Mouse (Mus musculus): ENCODE data around the gene Baz2b.

Gene Baz2b

DNA sequence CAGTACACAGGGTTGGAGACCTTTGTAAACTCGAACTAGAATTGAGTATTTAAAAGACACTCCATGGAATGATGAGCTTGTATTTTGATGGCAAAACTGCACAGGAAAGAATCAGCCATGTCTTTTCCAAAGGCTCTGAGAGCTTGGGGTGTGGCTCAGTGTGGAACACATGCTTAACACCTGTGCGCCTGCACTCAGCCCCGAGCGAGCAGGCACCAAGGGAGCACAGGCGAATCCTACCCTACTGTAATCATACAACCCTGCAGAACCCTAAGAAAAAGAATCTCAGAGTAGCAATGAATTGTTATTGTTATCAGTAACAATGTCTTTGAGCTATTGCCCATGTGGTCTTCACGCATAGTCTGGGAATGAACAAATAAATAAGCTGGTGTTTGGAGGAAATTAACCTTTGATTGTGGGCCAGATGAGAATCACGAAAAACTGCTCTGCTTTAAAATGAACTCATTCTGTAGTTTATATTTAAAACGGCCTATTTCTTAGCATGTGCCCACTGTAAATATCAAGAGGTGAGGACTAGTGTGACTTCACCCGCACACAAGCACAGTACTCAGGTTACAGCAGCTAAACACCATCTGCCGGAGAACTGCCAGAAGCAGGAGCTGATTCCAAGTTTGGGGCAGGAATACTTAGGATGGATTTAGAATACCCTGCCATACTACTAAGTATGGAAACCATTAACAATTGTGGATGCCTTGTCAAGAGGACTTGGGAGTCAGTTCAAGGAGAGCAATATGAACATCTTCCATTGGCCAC lies 77.2 kb downstream of the Baz2b start:
- no peak for DNase-seq (ENCODE audit: low spot score in 2 of 2)

DNA sequence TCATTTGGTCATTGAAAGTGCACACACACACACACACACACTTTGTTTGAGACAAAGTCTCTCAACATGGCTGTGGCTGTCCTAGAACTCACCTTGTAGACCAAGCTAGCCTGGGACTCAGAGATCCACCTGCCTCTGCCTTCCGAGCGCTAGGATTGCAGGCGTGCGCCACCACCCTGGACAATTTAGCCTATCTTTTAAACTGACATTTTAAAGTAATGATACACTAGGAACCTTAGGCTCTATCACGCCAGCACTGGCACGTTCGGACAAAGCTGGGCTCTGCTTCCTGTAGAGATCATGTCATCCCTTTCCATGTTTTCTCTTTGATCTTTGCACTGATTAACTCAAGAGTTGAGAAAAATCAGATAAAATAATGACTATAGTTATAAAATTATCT lies 81.0 kb downstream of the Baz2b start:
- DNase-seq (ENCODE audit: low spot score in 2 of 2): no peak

DNA sequence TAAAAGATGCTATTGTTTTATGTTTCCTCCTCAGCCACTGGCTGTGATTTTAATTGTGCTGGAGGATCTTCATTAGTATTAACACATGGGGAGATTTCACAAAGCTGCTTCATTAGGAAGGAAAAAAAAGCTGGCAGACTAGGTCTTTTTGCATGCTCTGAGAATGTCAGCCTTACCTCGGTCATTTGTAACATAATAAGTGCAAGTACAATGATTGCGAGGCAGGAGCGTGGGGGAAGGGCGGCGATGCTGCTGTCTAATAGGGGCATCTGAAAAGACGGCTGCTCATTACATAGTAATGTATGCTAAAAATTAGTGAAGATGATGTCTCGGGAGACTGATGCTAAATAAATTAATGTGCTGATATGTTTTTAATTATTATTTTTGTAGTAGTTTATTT lies 82.8 kb downstream of the Baz2b start:
- no peak for DNase-seq (ENCODE audit: low spot score in 2 of 2)

DNA sequence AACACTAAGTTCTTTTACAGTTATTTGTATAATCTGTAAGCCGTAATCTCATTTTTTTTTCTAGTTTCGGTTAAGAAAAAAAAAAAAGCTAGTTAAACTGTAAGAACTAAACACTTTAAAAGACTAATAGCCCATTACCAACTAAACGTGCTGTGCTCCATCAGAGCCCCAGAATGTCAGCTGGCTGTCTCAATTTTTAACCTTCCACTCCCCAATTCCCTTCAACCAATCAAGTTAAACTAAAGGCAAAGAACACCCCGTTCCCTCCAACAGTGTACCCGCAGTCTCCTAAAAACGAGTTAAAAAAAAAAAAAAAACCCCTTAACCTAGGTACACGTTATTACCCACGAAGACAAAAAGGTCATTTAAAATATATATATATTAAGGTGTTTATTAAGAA lies 83.3 kb downstream of the Baz2b start:
- no peak for DNase-seq (ENCODE audit: low spot score in 2 of 2)

DNA sequence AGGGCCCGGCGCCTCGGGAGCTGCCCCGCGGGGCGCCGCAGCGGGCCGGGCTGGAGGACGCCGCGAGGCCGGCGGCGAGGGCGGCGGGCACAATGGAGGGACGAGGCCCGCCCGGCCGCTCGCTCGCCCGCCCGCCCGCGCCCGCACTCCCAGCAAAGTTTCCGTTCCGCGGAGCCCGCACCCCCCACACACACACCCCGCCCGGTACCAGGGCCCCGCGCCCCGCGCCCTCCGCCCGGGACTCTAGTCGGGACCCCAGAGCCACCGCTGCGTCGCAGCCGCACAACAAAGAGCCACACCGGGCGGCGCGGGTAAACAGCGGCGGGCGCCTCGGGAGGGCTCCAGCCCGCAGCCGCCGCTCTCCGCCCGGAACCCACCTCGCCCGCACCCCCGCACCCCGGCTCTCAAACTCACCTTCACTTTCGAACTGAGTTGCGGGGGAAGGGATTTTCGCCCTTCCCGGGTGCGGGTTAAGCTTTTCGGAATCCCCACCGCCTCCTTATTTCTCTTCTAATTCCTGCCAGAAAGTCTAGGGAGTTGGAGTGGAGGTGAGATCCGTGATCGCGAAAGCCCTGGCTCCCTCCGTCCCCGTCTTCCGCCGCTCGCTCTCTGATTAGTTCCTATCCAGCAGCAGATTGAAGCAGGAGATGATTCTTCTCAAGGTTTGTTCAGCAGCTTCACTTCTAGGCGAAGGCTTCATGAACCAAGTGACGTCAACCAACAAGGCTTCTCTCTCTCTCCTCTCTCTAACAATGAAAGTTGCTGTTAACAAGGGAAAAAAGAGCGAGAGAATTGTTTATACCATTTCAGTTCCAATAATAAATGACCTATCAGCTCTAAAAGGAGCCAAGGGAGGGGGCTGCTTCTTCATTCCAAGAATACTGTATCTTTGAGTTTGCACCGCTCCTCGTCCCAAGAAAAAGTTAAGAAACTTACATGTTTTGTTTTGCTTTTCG lies 84.3 kb downstream of the Baz2b start:
- peak; percentile 51 to 66 for DNase-seq (ENCODE audit: low spot score in 2 of 2)

DNA sequence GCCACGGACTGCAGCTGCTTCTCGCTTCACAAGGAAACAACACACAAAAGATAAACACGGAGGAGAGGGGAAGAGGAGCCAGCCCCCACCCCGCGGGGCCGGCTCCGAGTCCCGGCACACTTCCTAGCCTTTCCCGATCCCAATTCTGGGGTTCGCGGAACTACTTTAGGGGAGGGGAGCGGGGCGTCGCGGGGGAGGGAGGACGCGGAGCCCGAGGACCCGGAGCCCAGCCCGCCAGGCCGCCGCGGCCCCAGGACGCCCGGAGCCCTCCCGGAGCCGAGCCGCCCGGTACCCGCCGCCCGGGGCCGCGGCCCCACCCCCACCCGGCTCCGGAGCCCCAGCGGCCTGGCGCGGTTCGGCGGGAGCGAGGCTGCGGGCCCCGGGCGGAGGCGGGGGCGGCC lies 85.0 kb downstream of the Baz2b start:
- DNase-seq (ENCODE audit: low spot score in 2 of 2): peak; percentile 21 to 56

DNA sequence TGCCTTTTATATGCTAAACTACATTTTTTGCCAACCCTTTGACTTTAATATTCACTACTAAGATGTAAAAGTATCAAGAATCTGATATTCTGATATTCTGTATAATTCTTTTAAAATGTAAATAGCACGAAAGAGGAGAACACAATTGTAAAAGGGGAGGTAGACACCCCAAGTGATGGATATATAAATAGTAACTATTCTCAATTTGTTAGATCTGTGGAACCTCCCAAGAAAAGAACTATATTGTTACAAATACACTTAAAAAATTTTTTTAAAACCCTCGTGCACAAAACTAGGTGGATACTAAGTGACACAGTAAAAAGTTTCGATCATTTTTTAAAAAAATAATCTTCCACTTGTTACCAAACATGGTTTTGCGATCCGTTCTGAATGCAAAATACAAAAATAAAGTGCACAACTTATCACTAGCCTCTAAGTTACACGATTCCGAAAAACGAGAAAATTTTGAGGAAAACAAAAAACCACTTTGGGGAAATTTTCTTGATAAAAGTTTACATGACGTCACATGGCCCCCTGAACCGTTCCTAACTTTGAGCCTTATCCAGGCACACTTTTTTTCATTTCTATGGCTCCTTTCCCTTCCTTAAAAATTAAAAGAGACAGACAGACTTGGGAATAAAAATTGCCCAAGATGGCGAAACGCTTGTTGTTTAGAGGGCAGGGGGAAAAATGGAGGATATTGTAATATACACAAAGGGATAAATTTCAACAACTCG lies 85.6 kb downstream of the Baz2b start:
- no peak for DNase-seq (ENCODE audit: low spot score in 2 of 2)

DNA sequence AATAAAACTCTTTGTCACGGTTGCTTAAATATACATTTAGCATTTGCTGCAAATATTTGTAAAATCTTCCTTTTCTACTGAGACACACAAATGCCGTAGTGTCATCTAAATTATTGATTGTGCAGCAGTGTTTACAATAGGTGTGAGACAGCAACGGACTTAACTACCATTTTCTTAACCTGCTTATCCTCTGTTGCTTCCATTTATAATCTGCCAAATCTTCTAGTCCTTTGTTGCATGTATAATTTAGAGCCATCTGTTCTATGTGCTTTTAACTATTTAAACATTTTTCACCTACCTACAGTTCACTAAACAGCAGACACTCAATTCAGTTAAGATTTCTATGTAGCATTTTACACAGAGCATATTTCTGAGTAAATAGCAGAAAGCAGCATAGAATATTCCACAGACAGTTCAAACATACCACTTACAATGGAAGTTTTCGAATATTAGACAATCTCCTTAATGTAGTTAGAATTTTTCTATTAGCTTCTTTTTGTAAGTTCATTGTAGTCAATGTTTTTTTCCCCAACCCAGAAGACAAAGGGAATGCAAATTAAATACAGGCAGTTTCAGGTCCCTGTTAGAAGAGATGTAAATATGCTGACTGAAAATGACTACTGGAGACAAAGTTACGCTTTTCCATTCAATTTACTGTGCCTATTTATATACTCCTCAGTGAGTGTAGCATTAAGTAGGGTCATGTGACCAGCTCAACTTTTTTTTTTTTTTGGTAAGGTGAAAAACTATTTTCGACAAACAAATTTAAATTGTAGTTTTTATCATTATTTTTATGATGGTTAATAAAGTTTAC lies 86.4 kb downstream of the Baz2b start:
- DNase-seq (ENCODE audit: low spot score in 2 of 2): no peak

DNA sequence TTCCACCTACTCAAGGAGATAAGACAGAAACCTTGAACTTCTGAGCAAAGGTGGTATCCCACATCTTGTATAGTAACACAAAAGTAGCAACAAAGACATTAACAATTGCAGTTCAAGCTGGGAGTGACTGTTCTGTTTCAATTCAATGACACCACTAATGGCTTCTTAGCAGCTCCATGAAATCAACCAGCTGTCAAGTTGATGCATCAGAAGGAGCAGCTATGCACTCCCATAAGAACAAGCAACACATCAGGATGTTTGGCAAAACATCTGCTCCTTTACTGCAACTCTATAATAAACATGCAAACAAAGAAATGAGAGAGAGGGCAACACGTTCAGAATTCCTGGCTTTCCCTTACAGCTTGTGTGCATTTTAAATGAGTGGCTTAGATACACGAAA lies 87.5 kb downstream of the Baz2b start:
- DNase-seq (ENCODE audit: low spot score in 2 of 2): no peak

DNA sequence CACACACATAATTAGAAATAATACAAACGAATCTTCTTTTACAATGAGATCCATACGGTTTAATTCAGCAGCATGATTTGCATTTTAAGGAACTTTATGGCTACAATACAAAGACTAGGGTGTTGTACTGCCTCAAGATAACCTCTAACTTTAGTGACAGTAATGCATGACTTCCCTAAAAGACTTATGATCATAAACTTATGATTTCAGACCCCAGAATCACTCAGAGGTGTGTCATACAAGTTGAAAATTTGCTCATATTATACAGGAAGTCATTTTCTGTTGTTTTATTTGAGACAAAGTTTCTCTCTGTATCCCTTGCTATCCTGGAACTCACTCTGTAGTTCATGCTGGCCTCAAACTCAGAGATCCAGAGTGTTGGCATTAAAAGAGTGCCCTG lies 89.0 kb downstream of the Baz2b start:
- no peak for DNase-seq (ENCODE audit: low spot score in 2 of 2)

DNA sequence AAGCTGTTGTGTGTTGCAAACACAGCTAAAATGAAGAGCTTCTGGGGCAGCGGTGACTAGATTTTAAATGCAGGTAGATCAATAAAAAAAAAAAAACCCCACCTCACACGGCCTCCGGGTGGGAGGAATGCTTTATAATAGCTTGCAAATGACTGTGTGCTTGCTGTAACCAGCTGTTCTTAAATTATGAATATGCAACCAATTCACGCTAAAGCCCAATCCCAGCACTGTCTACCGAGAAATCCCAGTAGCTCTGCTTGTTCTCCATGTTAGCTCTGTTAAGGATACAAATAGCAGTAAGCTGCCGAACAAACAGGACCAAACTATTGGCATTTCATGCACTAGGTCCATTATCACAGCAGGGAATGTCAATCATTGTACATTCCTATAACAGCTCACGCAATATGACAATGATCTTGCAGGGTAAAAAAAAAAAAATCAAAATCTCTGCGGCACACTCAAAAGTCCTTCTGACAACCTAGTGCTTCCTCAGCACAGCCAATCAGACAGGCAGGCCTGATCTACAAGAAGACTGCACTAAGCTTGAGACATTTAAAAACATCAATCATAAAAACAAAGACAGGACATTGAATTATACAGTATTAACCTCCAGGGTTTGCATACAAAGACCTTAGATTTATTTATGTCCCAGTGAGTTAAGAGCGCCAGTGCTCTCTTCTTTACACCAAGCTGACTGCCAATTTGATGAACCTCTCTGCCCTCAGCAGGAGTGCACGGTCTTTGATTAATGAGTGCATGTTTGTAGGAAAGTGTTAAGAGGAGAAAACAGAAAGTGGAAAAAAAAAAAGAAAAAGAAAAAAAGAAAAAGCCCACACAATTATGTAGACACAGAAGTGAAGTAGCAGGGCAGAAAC lies 90.7 kb downstream of the Baz2b start:
- no peak for DNase-seq (ENCODE audit: low spot score in 2 of 2)

DNA sequence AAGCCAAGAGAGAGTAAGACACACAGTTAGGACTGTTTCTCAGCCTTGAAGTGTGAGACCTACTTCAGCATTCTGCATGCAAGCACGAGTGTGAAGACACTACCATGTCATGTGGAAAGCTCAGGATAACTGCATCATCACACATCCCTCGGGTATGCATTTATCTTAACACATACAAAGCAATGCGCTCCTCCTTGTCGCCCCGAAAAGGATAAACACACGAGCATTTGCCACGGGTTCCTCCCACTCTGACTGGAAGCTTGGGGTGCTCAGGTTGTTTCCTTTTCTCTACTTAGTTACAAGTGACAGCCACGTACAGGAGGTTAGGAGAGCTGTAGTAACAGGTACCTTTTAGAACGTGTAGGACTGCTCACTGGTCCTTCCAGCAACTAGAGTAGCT lies 91.8 kb downstream of the Baz2b start:
- no peak for DNase-seq (ENCODE audit: low spot score in 2 of 2)

DNA sequence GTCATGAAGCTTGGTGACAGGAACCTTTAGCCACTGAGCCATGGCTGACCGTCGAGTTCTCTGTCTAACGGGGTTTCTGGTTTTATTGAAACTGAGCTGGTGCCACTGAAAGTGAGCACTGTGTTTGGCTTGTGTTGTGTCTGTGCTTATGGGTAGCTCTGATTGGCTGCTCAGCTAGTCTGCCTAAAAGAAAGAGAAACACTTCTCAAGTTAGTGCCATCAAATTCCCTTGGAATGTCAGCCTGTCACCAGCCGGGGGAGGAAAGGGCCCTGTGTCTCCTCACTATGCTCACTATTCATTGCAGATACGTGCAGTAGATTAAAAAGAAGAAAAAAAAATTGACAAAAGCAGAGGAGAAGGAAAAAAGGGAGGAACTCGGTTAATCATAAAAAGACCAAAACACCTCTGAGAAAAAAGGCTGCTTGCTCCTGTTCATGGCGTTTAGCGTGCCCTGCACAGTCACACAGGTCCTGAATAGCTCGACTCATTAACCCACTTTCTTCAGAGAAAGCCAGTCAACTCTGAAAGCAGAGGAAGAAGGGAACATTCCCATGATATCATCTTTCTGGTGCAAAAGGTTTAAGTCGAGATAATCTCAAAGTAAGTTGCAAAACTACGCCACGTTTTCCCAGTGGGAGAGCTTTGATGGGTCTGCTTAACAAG lies 93.6 kb downstream of the Baz2b start:
- DNase-seq (ENCODE audit: low spot score in 2 of 2): no peak

DNA sequence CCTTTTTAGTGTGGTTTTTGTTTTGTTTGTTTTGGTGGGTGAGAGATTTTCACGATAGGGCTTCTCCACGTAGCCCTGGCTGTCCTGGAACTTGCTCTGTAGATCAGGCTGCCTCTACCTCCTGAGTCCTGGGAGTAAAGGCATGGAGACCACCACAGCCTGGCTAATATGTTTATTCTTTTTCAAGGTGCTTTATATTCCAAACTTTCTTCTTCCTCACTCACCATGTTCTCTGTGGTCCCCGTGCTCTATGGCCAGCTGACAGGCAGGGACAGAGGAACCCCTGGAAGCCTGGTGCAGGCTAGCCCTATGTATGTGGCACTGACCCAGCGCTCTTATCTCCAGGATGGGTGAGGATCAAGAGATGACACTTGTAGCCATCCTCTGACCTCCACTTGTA lies 94.7 kb downstream of the Baz2b start:
- no peak for DNase-seq (ENCODE audit: low spot score in 2 of 2)

DNA sequence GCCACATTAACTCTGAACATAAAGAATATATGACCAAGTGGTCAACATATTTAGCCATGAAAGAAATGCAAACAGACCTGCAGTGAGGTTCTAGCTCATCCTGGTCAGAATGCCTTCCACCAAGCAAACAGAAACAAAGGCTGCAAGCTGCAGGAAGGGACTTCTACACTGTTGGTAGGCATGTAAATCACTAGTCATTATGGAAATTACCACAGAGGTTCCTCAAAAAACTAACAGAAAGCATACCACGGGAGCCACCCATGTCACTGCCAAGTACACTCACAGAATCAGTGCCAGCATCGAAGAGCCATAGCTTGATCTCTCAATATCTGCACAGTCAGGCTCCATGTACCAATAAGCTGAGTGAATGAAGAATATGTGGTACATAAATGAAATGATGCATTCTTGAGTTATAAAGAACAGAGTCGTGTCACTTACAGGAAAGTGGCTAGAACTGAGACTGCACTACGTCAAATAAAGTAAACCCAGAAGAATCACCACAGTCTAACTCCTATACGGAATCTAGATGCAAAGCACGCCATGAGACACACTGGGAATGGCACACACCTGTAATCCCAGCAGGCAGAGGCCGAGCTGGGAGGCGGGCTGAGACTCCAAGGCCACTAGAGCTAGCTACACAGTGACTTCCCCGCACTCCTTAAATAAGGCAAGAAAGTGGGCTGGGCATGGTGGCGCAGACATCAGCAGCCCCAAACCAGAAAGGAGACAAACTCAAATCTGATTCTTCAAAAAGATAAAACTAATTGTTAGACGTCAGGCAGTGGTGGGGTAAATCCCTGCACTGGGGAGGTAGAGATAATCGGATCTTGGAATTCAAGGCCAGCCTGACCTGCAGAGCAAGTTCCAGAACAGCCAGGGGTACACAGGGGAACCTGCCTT lies 95.7 kb downstream of the Baz2b start:
- DNase-seq (ENCODE audit: low spot score in 2 of 2): no peak

DNA sequence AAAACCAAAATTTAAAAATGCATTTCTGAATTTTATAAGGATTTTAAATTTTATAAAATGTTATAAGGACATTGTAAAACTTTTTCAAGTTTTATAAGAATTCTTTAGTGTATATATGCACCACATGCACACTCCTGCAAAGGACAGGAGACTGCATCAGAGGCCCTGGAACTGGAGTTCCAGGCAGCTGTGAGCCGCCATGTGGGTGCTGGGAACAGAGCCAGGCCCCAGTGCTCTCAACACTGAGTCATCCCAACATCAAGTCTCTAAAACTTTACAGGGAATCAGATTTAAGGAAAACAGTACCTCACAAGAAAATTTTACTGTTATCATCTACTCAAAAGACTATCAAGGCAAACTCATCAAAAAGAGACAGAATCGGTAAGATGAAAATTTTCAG lies 97.5 kb downstream of the Baz2b start:
- peak; percentile 28 to 47 for DNase-seq (ENCODE audit: low spot score in 2 of 2)

DNA sequence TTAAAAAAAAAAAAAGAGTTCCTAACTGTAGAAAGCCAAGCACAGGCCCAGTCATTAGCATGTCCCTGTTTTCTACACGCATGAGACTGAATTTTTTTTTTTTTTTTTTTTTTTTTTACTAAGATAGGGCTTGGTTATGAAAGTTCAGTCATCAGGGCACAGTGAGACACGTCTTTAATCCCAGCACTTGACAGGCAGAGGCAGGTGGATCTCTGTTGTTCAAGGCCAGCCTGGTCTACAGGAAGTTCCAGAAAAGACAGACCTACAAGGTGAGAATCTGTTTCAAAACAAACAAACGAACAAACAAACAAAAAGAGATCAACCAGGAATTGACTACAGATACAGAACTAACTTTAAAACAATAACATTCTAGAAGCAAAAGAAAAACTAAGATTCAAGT lies 100.6 kb downstream of the Baz2b start:
- no peak for DNase-seq (ENCODE audit: low spot score in 2 of 2)

DNA sequence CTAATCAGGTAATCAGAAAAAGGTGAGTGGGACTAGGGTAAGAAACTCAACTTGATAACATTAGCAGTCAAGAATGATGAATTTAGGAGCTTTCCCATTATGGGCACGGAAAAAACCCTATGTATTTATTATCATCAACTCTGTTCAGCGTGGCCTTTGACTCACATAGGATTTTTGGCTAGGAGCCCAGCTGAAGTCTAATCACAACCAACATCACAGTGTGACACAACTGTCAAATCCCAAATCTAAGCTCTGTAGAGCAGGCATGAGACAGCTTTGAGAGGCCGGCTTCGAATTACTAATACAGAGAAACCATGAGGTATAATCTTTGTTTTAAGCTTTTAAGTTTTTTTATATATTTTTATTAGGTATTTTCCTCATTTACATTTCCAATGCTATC lies 113.0 kb downstream of the Baz2b start:
- no peak for DNase-seq (ENCODE audit: low spot score in 2 of 2)

DNA sequence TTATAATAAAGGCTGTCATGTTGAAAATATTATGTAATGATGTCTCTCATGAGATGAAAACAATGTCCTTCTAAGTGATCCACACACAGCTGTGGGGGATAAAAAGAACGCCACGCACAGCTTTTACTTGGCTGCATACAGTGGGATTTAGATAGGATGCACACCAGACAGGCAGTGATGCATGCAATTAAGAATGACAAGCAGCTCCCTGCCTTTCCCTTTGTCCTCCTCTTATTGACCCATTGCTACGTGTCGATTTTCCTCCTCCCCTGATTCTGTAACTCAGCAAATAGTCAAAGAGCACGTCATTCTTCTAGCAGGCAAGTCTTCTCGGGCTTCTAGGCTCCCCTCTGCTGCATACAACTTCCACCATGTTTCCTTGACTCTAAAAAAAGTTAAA lies 119.4 kb downstream of the Baz2b start:
- no peak for DNase-seq (ENCODE audit: low spot score in 2 of 2)
